Mouse (Mus musculus): Measurements from ENCODE around the gene 9530003J23Rik. TPM values are rescaled to one million over a fixed set of nuclear protein-coding genes. Genes with fewer than 3 reads are reported as not detected.

Gene 9530003J23Rik
- total RNA-seq, 2 experiments from 2014 or later = not detected

DNA sequence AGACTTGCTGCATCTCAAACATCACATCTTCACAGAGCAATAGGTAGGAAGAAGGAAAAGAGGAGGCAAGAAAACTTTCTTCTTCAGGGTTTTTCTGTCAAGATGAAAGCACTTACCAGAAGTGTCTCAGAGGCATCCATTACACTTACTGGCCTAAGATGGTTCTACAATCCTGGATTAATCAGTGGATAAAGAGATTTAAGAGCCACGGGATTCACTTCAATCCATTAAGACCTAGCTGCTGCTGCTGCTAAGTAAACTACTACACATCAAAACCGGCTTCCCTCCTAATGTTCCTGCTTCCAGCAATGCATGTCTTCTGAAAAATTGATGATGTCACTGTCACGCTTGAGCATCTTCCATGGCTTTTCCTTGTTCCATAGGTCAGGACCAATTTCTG, 41.8 kb downstream of the 9530003J23Rik start:
- intact Hi-C loops (cut with DNase I) = no loop called here
- DNase-seq (ENCODE audit: low spot score) = no peak

DNA sequence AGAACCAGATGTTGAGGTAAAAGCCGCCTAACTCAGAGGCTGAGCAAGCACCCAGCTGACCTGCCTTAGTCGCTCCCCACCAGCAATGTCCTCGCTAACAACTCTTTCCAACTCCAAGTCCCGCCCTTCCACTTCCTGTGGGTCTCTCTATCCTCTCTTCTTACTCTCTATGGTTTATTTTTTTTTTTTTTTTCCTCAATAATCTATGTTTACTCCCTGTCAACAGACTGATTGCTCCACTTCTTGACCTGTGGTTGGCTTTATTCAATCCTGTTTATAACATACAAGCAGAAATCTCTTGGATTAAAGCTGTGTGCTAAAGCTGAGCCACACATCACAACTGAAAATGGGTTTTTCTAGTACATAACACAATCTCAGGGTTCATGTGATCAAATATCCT, 42.8 kb downstream of the 9530003J23Rik start:
- intact Hi-C loops (cut with DNase I) = no loop called here
- no peak for DNase-seq (ENCODE audit: low spot score)

DNA sequence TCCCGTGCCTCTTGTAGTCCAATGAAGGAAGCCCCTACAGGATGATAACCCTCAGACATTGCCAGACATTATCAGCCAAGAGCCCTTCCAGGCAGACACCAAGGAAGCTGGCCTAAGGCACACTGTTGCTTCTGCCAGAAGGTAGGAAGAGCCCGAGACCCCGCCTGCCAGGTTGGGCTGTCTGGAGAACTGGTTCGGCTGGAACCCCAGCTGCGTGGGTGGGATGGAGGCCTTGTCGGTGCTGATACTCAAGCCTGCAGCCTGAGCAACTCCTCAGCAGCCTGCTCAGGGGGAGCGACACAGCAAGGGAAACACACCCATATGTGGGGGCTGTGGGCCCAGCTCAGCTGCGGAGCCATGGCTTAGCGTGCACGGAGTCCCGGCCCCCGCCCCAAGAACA, 43.5 kb downstream of the 9530003J23Rik start:
- intact Hi-C loops (cut with DNase I) = no loop called here
- no peak for DNase-seq (ENCODE audit: low spot score)

DNA sequence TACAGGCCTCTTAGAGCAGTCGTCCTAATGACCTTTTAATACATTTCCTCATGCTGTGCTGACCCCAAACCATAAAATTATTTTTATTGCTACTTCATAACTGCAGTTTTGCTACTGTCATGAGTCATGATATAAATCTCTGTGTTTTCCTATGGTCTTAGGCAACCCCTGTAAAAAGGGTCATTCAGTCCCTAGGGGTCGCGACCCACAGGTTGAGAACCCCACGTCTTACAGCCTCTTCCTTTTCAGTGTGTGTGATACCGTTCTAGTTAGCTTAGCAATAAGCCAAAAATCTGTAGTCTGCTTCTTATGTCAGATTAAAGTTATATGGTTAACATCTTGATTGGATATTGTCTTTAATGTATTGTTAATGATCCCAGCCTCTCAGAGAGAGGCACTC, 45.1 kb downstream of the 9530003J23Rik start:
- DNase-seq (ENCODE audit: low spot score) = no peak
- intact Hi-C loops (cut with DNase I) = no loop called here

DNA sequence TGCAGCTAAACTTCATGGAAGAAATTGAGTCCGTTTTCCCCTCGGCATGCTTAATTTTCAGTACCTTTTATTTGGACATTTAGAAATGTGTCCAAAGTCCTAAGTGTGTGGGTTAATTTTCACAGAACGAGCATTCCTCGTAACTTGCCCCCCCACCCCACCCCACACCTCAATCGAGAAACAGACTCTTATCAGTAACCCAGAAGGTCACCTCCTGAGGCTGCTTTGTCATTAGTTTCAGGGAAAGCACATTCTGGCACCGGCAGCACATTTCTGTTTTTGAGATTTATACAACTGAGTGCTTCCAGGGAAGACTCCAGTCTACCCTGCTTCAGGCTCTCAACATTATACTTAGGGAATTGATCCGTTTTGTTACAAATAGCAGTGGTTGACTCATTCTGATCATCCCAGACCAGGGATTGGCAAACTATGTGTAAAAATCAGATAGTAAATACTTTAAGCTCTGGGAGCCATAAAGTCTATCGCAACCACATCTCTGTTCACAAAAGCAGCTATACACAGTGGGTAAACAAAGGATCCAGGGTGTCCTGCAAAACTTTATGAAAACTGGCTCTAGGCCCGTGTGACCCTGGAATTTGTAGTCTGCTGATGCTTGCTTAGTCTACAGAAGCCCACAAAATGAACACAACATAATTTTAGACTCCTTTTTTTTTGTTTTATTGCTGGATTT, 53.0 kb downstream of the 9530003J23Rik start:
- intact Hi-C loops (cut with DNase I) = no loop called here
- DNase-seq (ENCODE audit: low spot score) = no peak

Other genes starting within 250 kb of the 9530003J23Rik start
- 100 to 1,000 TPM; 175 to 176 TPM for gene Lrrc10, start 193.4 kb downstream of the 9530003J23Rik start, total RNA-seq (2021)
- gene Cct2, start 174.9 kb downstream of the 9530003J23Rik start, total RNA-seq (2021) = 100 to 1,000 TPM; 129 to 137 TPM
- gene Frs2, start 90.2 kb downstream of the 9530003J23Rik start, total RNA-seq (2021) = 10 to 100 TPM; 16.3 to 17.1 TPM
- 10 to 100 TPM; 26.5 to 26.8 TPM for gene Yeats4, start 14.2 kb downstream of the 9530003J23Rik start, total RNA-seq (2021)
- gene Lyz2, start 43.6 kb upstream of the 9530003J23Rik start, total RNA-seq (2021) = 100 to 1,000 TPM; 118 to 132 TPM
- gene Lyz1, start 54.2 kb upstream of the 9530003J23Rik start, total RNA-seq (2021) = 10 to 100 TPM; 10.8 to 14.0 TPM
- gene Cpsf6, start 141.3 kb upstream of the 9530003J23Rik start, total RNA-seq (2021) = 10 to 100 TPM; 27.9 to 35.2 TPM